17 mouse cellular contexts compared by ENCODE assay signal in genomic region chr1:81077665-81078314, GRCm38 (mm10). TPM values are rescaled to one million over a fixed set of nuclear protein-coding genes. Genes with fewer than 3 reads are reported as not detected.
A peak's percentile ranks its signal among the peaks of the same experiment; 100 is the strongest.
DNase-seq lines count a peak whose midpoint lies in the region; ATAC-seq and TF ChIP-seq lines count a peak whose summit lies in the region.
"Had no signal": no experiment of that assay in that cellular context is flagged by ENCODE, and none has a peak within 500 bp of the region (broad histone marks: within the 10 kb centered on the region; RNA-seq: fewer than 3 reads in every experiment).

No protein-coding gene starts in this region.

- H3K4me1 ChIP-seq in forebrain, embryonic 13.5 days, result peaks cover 11% of the 10 kb centered on the region
- H3K4me1 ChIP-seq in hindbrain, embryonic 16.5 days (ENCODE audit: control insufficient read depth, insufficient read depth, low read depth, low read length), result no peaks in the 10 kb centered on the region
- peaks cover 9% of the 10 kb centered on the region; the same call in 1 of the 2 replicates for H3K4me1 ChIP-seq in neural tube, embryonic 13.5 days (replicated peaks)
- H3K4me1 ChIP-seq: heart, embryonic 12.5 days; limb, embryonic 15.5 days; megakaryocyte, embryonic 14.5 days had no signal

- no peak for DNase-seq in layer of hippocampus, adult 2 months (ENCODE audit: low spot score in 2 of 2)
- DNase-seq in layer of hippocampus, postnatal 36 days, result no peak
- no peak for DNase-seq in testis, postnatal 10 days (ENCODE audit: low spot score)
- no peak for DNase-seq in left cerebral cortex, adult 9 months (ENCODE audit: low spot score in 2 of 2)
- DNase-seq in embryo, embryonic 11 days, result no peak
- DNase-seq: kidney, postnatal 10 days; lung, embryonic 14.5 days had no signal

- H3K4me3 ChIP-seq in layer of hippocampus, adult 2 months, result peak overlapping the region; percentile 64
- H3K4me3 ChIP-seq in forebrain, embryonic 13.5 days, result peak overlapping the region; percentile 39
- peak overlapping the region; percentile 51 for H3K4me3 ChIP-seq in hindbrain, embryonic 16.5 days (ENCODE audit: low read length)
- H3K4me3 ChIP-seq in neural tube, embryonic 13.5 days, result peak overlapping the region; percentile 43
- H3K4me3 ChIP-seq: heart, embryonic 12.5 days; limb, embryonic 15.5 days; megakaryocyte, embryonic 14.5 days had no signal

- H3K4me2 ChIP-seq in forebrain, embryonic 13.5 days, result peak overlapping the region; percentile 57
- peak overlapping the region; percentile 59 for H3K4me2 ChIP-seq in hindbrain, embryonic 16.5 days (ENCODE audit: low read length)
- peak overlapping the region; percentile 57 for H3K4me2 ChIP-seq in neural tube, embryonic 13.5 days
- H3K4me2 ChIP-seq: heart, embryonic 12.5 days; limb, embryonic 15.5 days; lung, embryonic 14.5 days had no signal

- no peaks in the 10 kb centered on the region for H3K36me3 ChIP-seq in forebrain, embryonic 13.5 days (ENCODE audit: poor library complexity, severe bottlenecking)
- no peaks in the 10 kb centered on the region for H3K36me3 ChIP-seq in hindbrain, embryonic 16.5 days (ENCODE audit: control insufficient read depth, insufficient read depth, low read length)
- no peaks in the 10 kb centered on the region for H3K36me3 ChIP-seq in neural tube, embryonic 13.5 days
- H3K36me3 ChIP-seq: G1E; heart, embryonic 12.5 days; limb, embryonic 15.5 days had no signal

- no peaks in the 10 kb centered on the region for H3K9me3 ChIP-seq in forebrain, embryonic 13.5 days (replicated peaks)
- no peaks in the 10 kb centered on the region for H3K9me3 ChIP-seq in hindbrain, embryonic 16.5 days (ENCODE audit: control insufficient read depth, low read length)
- H3K9me3 ChIP-seq in neural tube, embryonic 13.5 days, result no peaks in the 10 kb centered on the region
- H3K9me3 ChIP-seq: heart, embryonic 12.5 days; limb, embryonic 15.5 days; megakaryocyte, embryonic 14.5 days had no signal

- H3K27me3 ChIP-seq in forebrain, embryonic 13.5 days, result no peaks in the 10 kb centered on the region
- H3K27me3 ChIP-seq in hindbrain, embryonic 16.5 days (replicated peaks; ENCODE audit: control insufficient read depth, insufficient read depth, low read length), result no peaks in the 10 kb centered on the region
- no peaks in the 10 kb centered on the region for H3K27me3 ChIP-seq in neural tube, embryonic 13.5 days
- H3K27me3 ChIP-seq: heart, embryonic 12.5 days; limb, embryonic 15.5 days; megakaryocyte, embryonic 14.5 days had no signal

- 0 out of 2 replicates have a peak, but pooled peaks have one; percentile 27 for ATAC-seq in forebrain, embryonic 13.5 days
- no peak for ATAC-seq in hindbrain, embryonic 16.5 days
- ATAC-seq in neural tube, embryonic 13.5 days (ENCODE audit: low read depth), result no peak

- WGBS in forebrain, embryonic 13.5 days, result 59% methylated on average over 9 of the region's 9 CpGs
- WGBS in hindbrain, embryonic 16.5 days, result 46% methylated on average over 9 of the region's 9 CpGs
- WGBS in neural tube, embryonic 13.5 days, result 48% methylated on average over 9 of the region's 9 CpGs

- TF ChIP-seq CTCF in layer of hippocampus, adult 2 months (conservative IDR thresholded peaks at IDR 0.05), result no peak

- H3K9ac ChIP-seq in forebrain, embryonic 13.5 days, result peak overlapping the region; percentile 59
- H3K9ac ChIP-seq in hindbrain, embryonic 16.5 days (ENCODE audit: low read depth, low read length), result peak overlapping the region; percentile 74
- peak overlapping the region; percentile 77 for H3K9ac ChIP-seq in neural tube, embryonic 13.5 days
- H3K9ac ChIP-seq: heart, embryonic 12.5 days; limb, embryonic 15.5 days; lung, embryonic 14.5 days had no signal

- peak overlapping the region; percentile 91 for H3K27ac ChIP-seq in layer of hippocampus, adult 2 months
- H3K27ac ChIP-seq in forebrain, embryonic 13.5 days, result peak overlapping the region; percentile 92
- peak overlapping the region; percentile 96 for H3K27ac ChIP-seq in hindbrain, embryonic 16.5 days (ENCODE audit: low read depth, low read length)
- H3K27ac ChIP-seq in neural tube, embryonic 13.5 days (replicated peaks), result peak overlapping the region; percentile 98
- H3K27ac ChIP-seq: limb, embryonic 15.5 days had no signal

RNA-seq across cellular contexts. Expression of gene Nyap2, which starts 1.0 kb away (rescaled TPM):
- total RNA-seq in layer of hippocampus, adult 2 months (2021), result 10 to 100 TPM; 20.1 TPM
- 10 to 100 TPM; 20.1 to 20.2 TPM for total RNA-seq in layer of hippocampus, postnatal 36 days (2021)
- polyA plus RNA-seq in forebrain, embryonic 13.5 days (2015; fragmentation: Nextera tagmentation; extraction: Ambion mirVana), result 3.7 and 3.9 TPM in 2 replicates
- 16.2 and 17.7 TPM in 2 replicates for polyA plus RNA-seq in hindbrain, embryonic 16.5 days (2015; fragmentation: Nextera tagmentation; extraction: Ambion mirVana)
- polyA plus RNA-seq in neural tube, embryonic 13.5 days (2015; fragmentation: Nextera tagmentation; extraction: Ambion mirVana), result 21.4 and 23.7 TPM in 2 replicates
- total RNA-seq: gastrocnemius, adult 18-20 months; hematopoietic stem cell, adult 5-6 weeks had no signal
- polyA plus RNA-seq: C2C12; G1E; heart, embryonic 12.5 days; lung, embryonic 14.5 days had no signal
